Mouse (Mus musculus) adrenal gland, adult (tissue): Measurements from ENCODE around the gene Arid3a.
"Not testable (repeated sequence)": the region's sequence is repeated elsewhere in the genome, so short reads cannot be mapped to it uniquely, and the experiment has no call there.

Source experiments
- DNase-seq, 2 experiments: peaks; one replicate each; pipeline ENCODE4 v3.0.0; 2022 to 2023; ENCODE audit warnings: low spot score in 1 of 2; ENCODE audit not compliant: inconsistent age in 2 of 2

The Arid3a gene

GRCm38 (mm10) chr10:79945507-79946234 lies 18.8 kb downstream of the Arid3a start:
- DNase-seq: no peak

GRCm38 (mm10) chr10:79946752-79947322 lies 20.0 kb downstream of the Arid3a start:
- no peak for DNase-seq

GRCm38 (mm10) chr10:79947502-79947901 lies 20.7 kb downstream of the Arid3a start:
- DNase-seq: no peak

- DNase-seq: no peak
Measured at GRCm38 (mm10) chr10:79949873-79950272, 23.0 kb downstream of the Arid3a start.

- DNase-seq: no peak
Measured at GRCm38 (mm10) chr10:79950661-79951060, 23.8 kb downstream of the Arid3a start.

GRCm38 (mm10) chr10:79953946-79954345 lies 27.1 kb downstream of the Arid3a start:
- peak in 1 of 2 experiments; percentile 73 for DNase-seq

- DNase-seq: no peak
Measured at GRCm38 (mm10) chr10:79955691-79956090, 28.8 kb downstream of the Arid3a start.

GRCm38 (mm10) chr10:79956643-79957154 lies 29.9 kb downstream of the Arid3a start:
- no peak for DNase-seq

- DNase-seq: peak; percentile 85 to 95
Measured at GRCm38 (mm10) chr10:79958140-79958816, 31.4 kb downstream of the Arid3a start.

- not testable (repeated sequence) for DNase-seq
Measured at GRCm38 (mm10) chr10:79959412-79959811, 32.6 kb downstream of the Arid3a start.

GRCm38 (mm10) chr10:79959847-79960601 lies 33.2 kb downstream of the Arid3a start, which contains the start of gene Wdr18:
Gene Wdr18, plus strand, starts transcription at chr10:79960152.
- peak; percentile 100 for DNase-seq

GRCm38 (mm10) chr10:79960671-79961294 lies 33.9 kb downstream of the Arid3a start:
- DNase-seq: no peak

GRCm38 (mm10) chr10:79964727-79965126 lies 37.9 kb downstream of the Arid3a start:
- DNase-seq: no peak

GRCm38 (mm10) chr10:79965325-79965724 lies 38.5 kb downstream of the Arid3a start:
- DNase-seq: no peak

- DNase-seq: peak in 1 of 2 experiments; percentile 40
Measured at GRCm38 (mm10) chr10:79966886-79967400, 40.1 kb downstream of the Arid3a start.

- no peak for DNase-seq
Measured at GRCm38 (mm10) chr10:79968181-79968580, 41.3 kb downstream of the Arid3a start.

GRCm38 (mm10) chr10:79969124-79969568 lies 42.3 kb downstream of the Arid3a start:
- no peak for DNase-seq

GRCm38 (mm10) chr10:79970415-79971182 lies 43.8 kb downstream of the Arid3a start, which contains the start of gene Grin3b:
Gene Grin3b, plus strand, starts transcription at chr10:79970715.
- no peak for DNase-seq

GRCm38 (mm10) chr10:79971183-79971497 lies 44.3 kb downstream of the Arid3a start:
- no peak for DNase-seq

GRCm38 (mm10) chr10:79972831-79973230 lies 46.0 kb downstream of the Arid3a start:
- DNase-seq: peak in 1 of 2 experiments; percentile 28
